Mouse (Mus musculus): ENCODE data around the gene Ankef1. TPM values are rescaled to one million over a fixed set of nuclear protein-coding genes. Genes with fewer than 3 reads are reported as not detected.

Ankef1 gene
- total and polyA plus RNA-seq, 3 experiments = 0.36 to 1.7 (median 0.39) TPM

DNA sequence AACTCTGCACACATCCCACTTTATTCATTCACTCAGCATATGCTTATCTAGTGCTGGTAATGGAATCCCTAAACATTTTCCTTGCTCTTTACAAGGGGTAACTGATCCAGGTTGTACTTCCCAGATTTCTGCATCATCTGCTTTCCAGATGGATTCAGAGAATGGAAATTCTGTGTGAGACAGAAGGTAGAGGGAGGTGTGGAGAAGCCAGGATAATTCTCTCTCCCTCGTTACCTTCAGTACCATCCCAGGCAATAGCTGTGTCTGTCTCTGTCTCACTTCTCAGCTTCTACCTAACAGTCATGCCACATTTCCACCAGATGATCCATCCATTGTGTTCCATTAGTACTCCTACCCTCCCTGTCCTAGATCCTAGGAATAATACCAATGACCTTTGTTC is 60.6 kb downstream of the Ankef1 start:
- Histone ChIP-seq H3K27ac (no peak overlapping the region), H3K36me3 (ENCODE audit: control insufficient read depth, insufficient read depth, low read length) (no peaks in the 10 kb centered on the region), H3K79me2 (replicated peaks; ENCODE audit: control insufficient read depth, insufficient read depth, low read length) (no peaks in the 10 kb centered on the region), H3K9ac (ENCODE audit: low read depth, low read length) (no peak overlapping the region), H3K27me3 (ENCODE audit: control insufficient read depth, insufficient read depth, low read length) (no peaks in the 10 kb centered on the region), H3K4me1 (ENCODE audit: control insufficient read depth, insufficient read depth, low read length) (no peaks in the 10 kb centered on the region), H3K4me3 (no peak overlapping the region)
- intact Hi-C loops (cut with DNase I) = no loop called here
- DNase-seq = no peak
- WGBS = 72% methylated on average over 1 of the region's 1 CpGs
- TF ChIP-seq CTCF (IDR thresholded peaks at IDR 0.05) = no peak
- no peak for TF ChIP-seq POLR2A (IDR thresholded peaks at IDR 0.05; ENCODE audit: insufficient read depth, low read depth, low read length)
- TF ChIP-seq EP300 (IDR thresholded peaks at IDR 0.05; ENCODE audit: insufficient read depth, low read depth, low read length) = no peak

DNA sequence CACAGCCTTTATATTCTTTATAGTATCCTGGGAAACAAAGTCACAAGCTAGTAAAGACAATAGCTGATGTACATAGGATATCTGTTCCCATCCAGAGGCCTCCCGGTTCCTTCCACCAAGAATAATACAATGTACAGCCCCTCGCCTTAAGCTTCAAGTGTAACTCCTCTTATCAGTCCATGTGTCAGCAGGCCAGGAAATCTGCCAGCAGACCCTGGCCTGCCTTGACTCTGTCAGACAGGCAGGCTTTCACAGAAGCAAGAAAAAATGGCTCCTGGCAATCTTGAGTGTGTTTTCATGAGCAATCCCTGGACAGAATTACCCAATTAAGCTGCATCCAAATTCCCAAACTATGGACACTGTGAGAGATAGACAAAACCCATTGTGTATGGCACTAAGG is 69.1 kb downstream of the Ankef1 start:
- H3K27ac ChIP-seq = no peak overlapping the region
- WGBS = 4% methylated on average over 2 of the region's 2 CpGs
- no peak overlapping the region for H3K4me3 ChIP-seq
- no peak overlapping the region for H3K9ac ChIP-seq (ENCODE audit: low read depth, low read length)
- H3K79me2 ChIP-seq (replicated peaks; ENCODE audit: control insufficient read depth, insufficient read depth, low read length) = no peaks in the 10 kb centered on the region
- H3K27me3 ChIP-seq (ENCODE audit: control insufficient read depth, insufficient read depth, low read length) = no peaks in the 10 kb centered on the region
- no peaks in the 10 kb centered on the region for H3K4me1 ChIP-seq (ENCODE audit: control insufficient read depth, insufficient read depth, low read length)
- no peak for TF ChIP-seq POLR2A (IDR thresholded peaks at IDR 0.05; ENCODE audit: insufficient read depth, low read depth, low read length)
- TF ChIP-seq CTCF (IDR thresholded peaks at IDR 0.05) = no peak
- TF ChIP-seq EP300 (IDR thresholded peaks at IDR 0.05; ENCODE audit: insufficient read depth, low read depth, low read length) = no peak
- DNase-seq = no peak
- intact Hi-C loops (cut with DNase I) = no loop called here
- no peaks in the 10 kb centered on the region for H3K36me3 ChIP-seq (ENCODE audit: control insufficient read depth, insufficient read depth, low read length)

- intact Hi-C loops (cut with DNase I) = loop anchor here (10.0 kb wide), 1 partner anchor 872 kb away; no protein-coding TSS in a partner anchor
These were observed 81.1 kb downstream of the Ankef1 start for GRCm38 (mm10) chr2:136582762-136583161.

DNA sequence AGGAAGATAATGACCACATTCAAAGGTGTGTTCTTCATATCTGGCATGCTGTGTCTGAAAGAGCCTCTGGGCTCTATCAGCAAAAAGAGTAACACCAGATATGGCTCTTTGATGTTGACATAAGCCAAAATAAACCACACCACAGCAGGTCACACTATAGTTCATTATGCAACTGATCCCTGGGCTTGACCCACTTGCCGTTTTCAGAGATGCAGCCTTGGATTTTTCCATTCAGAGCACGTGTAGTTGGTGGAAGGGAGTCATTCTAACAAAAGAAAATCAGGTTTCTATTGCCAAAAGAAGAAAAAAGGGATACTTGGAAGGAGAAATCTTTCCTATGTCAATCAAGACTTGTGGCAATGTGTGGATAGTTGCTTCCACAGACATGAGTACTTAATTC is 87.1 kb downstream of the Ankef1 start:
- H3K27me3 ChIP-seq (ENCODE audit: control insufficient read depth, insufficient read depth, low read length) = no peaks in the 10 kb centered on the region
- intact Hi-C loops (cut with DNase I) = loop anchor here (10.0 kb wide), 1 partner anchor 866 kb away; no protein-coding TSS in a partner anchor
- no peak overlapping the region for H3K27ac ChIP-seq
- H3K36me3 ChIP-seq (ENCODE audit: control insufficient read depth, insufficient read depth, low read length) = no peaks in the 10 kb centered on the region
- TF ChIP-seq EP300 (IDR thresholded peaks at IDR 0.05; ENCODE audit: insufficient read depth, low read depth, low read length) (no peak), POLR2A (IDR thresholded peaks at IDR 0.05; ENCODE audit: insufficient read depth, low read depth, low read length) (no peak), CTCF (IDR thresholded peaks at IDR 0.05) (no peak)
- 27% methylated on average over 2 of the region's 2 CpGs for WGBS
- no peaks in the 10 kb centered on the region for H3K4me1 ChIP-seq (ENCODE audit: control insufficient read depth, insufficient read depth, low read length)
- no peak overlapping the region for H3K9ac ChIP-seq (ENCODE audit: low read depth, low read length)
- H3K79me2 ChIP-seq (replicated peaks; ENCODE audit: control insufficient read depth, insufficient read depth, low read length) = no peaks in the 10 kb centered on the region
- H3K4me3 ChIP-seq = no peak overlapping the region
- no peak for DNase-seq

More at GRCm38 (mm10) chr2:136582762-136583161, 81.1 kb downstream of the Ankef1 start:
- Histone ChIP-seq H3K4me3 (no peak overlapping the region), H3K27me3 (ENCODE audit: control insufficient read depth, insufficient read depth, low read length) (no peaks in the 10 kb centered on the region), H3K36me3 (ENCODE audit: control insufficient read depth, insufficient read depth, low read length) (no peaks in the 10 kb centered on the region), H3K79me2 (replicated peaks; ENCODE audit: control insufficient read depth, insufficient read depth, low read length) (no peaks in the 10 kb centered on the region), H3K4me1 (ENCODE audit: control insufficient read depth, insufficient read depth, low read length) (no peaks in the 10 kb centered on the region), H3K9ac (ENCODE audit: low read depth, low read length) (no peak overlapping the region), H3K27ac (no peak overlapping the region)
- TF ChIP-seq POLR2A (IDR thresholded peaks at IDR 0.05; ENCODE audit: insufficient read depth, low read depth, low read length) (no peak), CTCF (IDR thresholded peaks at IDR 0.05) (no peak), EP300 (IDR thresholded peaks at IDR 0.05; ENCODE audit: insufficient read depth, low read depth, low read length) (no peak)
- no peak for DNase-seq
- 51% methylated on average over 2 of the region's 2 CpGs for WGBS

GRCm38 (mm10) chr2:136596451-136596850 is 94.7 kb downstream of the Ankef1 start:
- Histone ChIP-seq H3K79me2 (replicated peaks; ENCODE audit: control insufficient read depth, insufficient read depth, low read length) (no peaks in the 10 kb centered on the region), H3K9ac (ENCODE audit: low read depth, low read length) (no peak overlapping the region), H3K4me1 (ENCODE audit: control insufficient read depth, insufficient read depth, low read length) (no peaks in the 10 kb centered on the region), H3K27me3 (ENCODE audit: control insufficient read depth, insufficient read depth, low read length) (no peaks in the 10 kb centered on the region), H3K4me3 (no peak overlapping the region), H3K27ac (no peak overlapping the region), H3K36me3 (ENCODE audit: control insufficient read depth, insufficient read depth, low read length) (no peaks in the 10 kb centered on the region)
- peak; percentile 72 for TF ChIP-seq CTCF (IDR thresholded peaks at IDR 0.05)
- no peak for TF ChIP-seq EP300 (IDR thresholded peaks at IDR 0.05; ENCODE audit: insufficient read depth, low read depth, low read length)
- intact Hi-C loops (cut with DNase I) = no loop called here
- 26% methylated on average over 3 of the region's 3 CpGs for WGBS
- DNase-seq = peak in 1 of 2 experiments; percentile 31

GRCm38 (mm10) chr2:136598743-136599142 is 97.0 kb downstream of the Ankef1 start:
- Histone ChIP-seq H3K9ac (ENCODE audit: low read depth, low read length) (no peak overlapping the region), H3K27me3 (ENCODE audit: control insufficient read depth, insufficient read depth, low read length) (no peaks in the 10 kb centered on the region), H3K27ac (no peak overlapping the region), H3K36me3 (ENCODE audit: control insufficient read depth, insufficient read depth, low read length) (no peaks in the 10 kb centered on the region), H3K4me1 (ENCODE audit: control insufficient read depth, insufficient read depth, low read length) (no peaks in the 10 kb centered on the region), H3K4me3 (no peak overlapping the region), H3K79me2 (replicated peaks; ENCODE audit: control insufficient read depth, insufficient read depth, low read length) (no peaks in the 10 kb centered on the region)
- DNase-seq = no peak
- intact Hi-C loops (cut with DNase I) = no loop called here
- TF ChIP-seq POLR2A (IDR thresholded peaks at IDR 0.05; ENCODE audit: insufficient read depth, low read depth, low read length) (no peak), EP300 (IDR thresholded peaks at IDR 0.05; ENCODE audit: insufficient read depth, low read depth, low read length) (no peak), CTCF (IDR thresholded peaks at IDR 0.05) (no peak)
- WGBS = 81% methylated on average over 6 of the region's 6 CpGs
